8 mouse cellular contexts compared by ENCODE assay signal in the genomic region with DNA sequence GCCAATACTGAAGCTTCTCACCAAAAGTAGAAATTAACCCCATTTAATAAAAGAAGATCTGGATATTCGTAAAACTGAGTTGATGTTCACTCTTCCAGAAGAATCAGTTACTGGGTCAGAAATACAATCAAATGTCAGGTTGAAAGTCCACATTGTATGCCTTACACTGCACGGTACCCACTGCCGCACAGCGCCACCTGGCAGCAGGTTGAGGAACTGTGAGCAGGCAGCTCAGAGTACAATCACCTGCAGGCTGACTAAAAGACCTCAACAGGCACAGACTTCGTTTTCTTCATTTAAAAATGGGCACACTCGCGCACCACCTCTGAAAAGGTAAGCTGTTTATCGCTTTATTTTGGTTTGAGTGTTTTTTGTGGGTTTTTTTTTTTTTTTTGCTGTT.
DNase-seq lines count a peak whose midpoint lies in the region; ATAC-seq and TF ChIP-seq lines count a peak whose summit lies in the region.

No protein-coding gene starts in this region.

- no peak overlapping the region for H3K4me3 ChIP-seq in gastrocnemius, adult 2 months
- no peak overlapping the region for H3K4me3 ChIP-seq in forebrain, embryonic 13.5 days
- H3K4me3 ChIP-seq in intestine, embryonic 14.5 days (ENCODE audit: low read depth, low read length): no peak overlapping the region
- no peak overlapping the region for H3K4me3 ChIP-seq in left cerebral cortex, adult 2 months
- no peak overlapping the region for H3K4me3 ChIP-seq in midbrain, embryonic 14.5 days (replicated peaks; ENCODE audit: low read depth, low read length)

- no peak overlapping the region for H3K27ac ChIP-seq in gastrocnemius, adult 2 months
- no peak overlapping the region for H3K27ac ChIP-seq in forebrain, embryonic 13.5 days
- no peak overlapping the region for H3K27ac ChIP-seq in intestine, embryonic 14.5 days (ENCODE audit: low read depth)
- no peak overlapping the region for H3K27ac ChIP-seq in left cerebral cortex, adult 2 months
- H3K27ac ChIP-seq in midbrain, embryonic 14.5 days (replicated peaks; ENCODE audit: low read depth, low read length): no peak overlapping the region

- 0 out of 2 replicates have a peak, but pooled peaks cover 3% of the 10 kb centered on the region for H3K9me3 ChIP-seq in forebrain, embryonic 13.5 days (replicated peaks)
- H3K9me3 ChIP-seq in intestine, embryonic 14.5 days (ENCODE audit: control insufficient read depth, low read length): no peaks in the 10 kb centered on the region
- no peaks in the 10 kb centered on the region for H3K9me3 ChIP-seq in midbrain, embryonic 14.5 days (ENCODE audit: control insufficient read depth, low read length)

- peak; percentile 91 for ATAC-seq in forebrain, embryonic 13.5 days
- no peak for ATAC-seq in intestine, embryonic 14.5 days (replicated peaks; ENCODE audit: low FRiP score, low TSS enrichment, low read depth)
- ATAC-seq in midbrain, embryonic 14.5 days (ENCODE audit: low FRiP score, low TSS enrichment): peak; percentile 69; the same call in 1 of the 2 replicates

- 16% methylated on average over 8 of the region's 8 CpGs for WGBS in forebrain, embryonic 13.5 days
- 18% methylated on average over 8 of the region's 8 CpGs for WGBS in intestine, embryonic 14.5 days
- 20% methylated on average over 8 of the region's 8 CpGs for WGBS in midbrain, embryonic 14.5 days

- DNase-seq in gastrocnemius, adult 2 months: peak; percentile 21
- DNase-seq in gastrocnemius, adult 18-20 months (ENCODE audit: low spot score): no peak
- peak; percentile 16 for DNase-seq in brain, embryonic 18.5 days (ENCODE audit: low read depth, low spot score)
- DNase-seq in intestine, embryonic 14.5 days (ENCODE audit: low spot score): peak; percentile 69
- peak; percentile 71 to 83 for DNase-seq in left cerebral cortex, adult 2 months (ENCODE audit: extremely low spot score in 1 of 2, low spot score in 2 of 2)
- peak; percentile 82 for DNase-seq in midbrain, embryonic 14.5 days
- DNase-seq in testis, postnatal 14 days (ENCODE audit: low spot score): peak; percentile 45

- no peaks in the 10 kb centered on the region for H3K36me3 ChIP-seq in forebrain, embryonic 13.5 days (ENCODE audit: poor library complexity, severe bottlenecking)
- no peaks in the 10 kb centered on the region for H3K36me3 ChIP-seq in intestine, embryonic 14.5 days (ENCODE audit: control insufficient read depth, insufficient read depth, low read length)
- no peaks in the 10 kb centered on the region for H3K36me3 ChIP-seq in midbrain, embryonic 14.5 days (ENCODE audit: control insufficient read depth, insufficient read depth, low read length)

- H3K27me3 ChIP-seq in forebrain, embryonic 13.5 days: no peaks in the 10 kb centered on the region
- no peaks in the 10 kb centered on the region for H3K27me3 ChIP-seq in intestine, embryonic 14.5 days (replicated peaks; ENCODE audit: control insufficient read depth, insufficient read depth, low read length)
- no peaks in the 10 kb centered on the region for H3K27me3 ChIP-seq in midbrain, embryonic 14.5 days (ENCODE audit: control insufficient read depth, insufficient read depth, low read length)

- no peak overlapping the region for H3K9ac ChIP-seq in forebrain, embryonic 13.5 days
- no peak overlapping the region for H3K9ac ChIP-seq in intestine, embryonic 14.5 days (ENCODE audit: low read length)
- H3K9ac ChIP-seq in midbrain, embryonic 14.5 days (replicated peaks; ENCODE audit: low read length): no peak overlapping the region

- peaks cover 5% of the 10 kb centered on the region; the same call in 1 of the 2 replicates for H3K4me1 ChIP-seq in forebrain, embryonic 13.5 days
- no peaks in the 10 kb centered on the region for H3K4me1 ChIP-seq in intestine, embryonic 14.5 days (replicated peaks; ENCODE audit: control insufficient read depth, insufficient read depth, low read length)
- no peaks in the 10 kb centered on the region for H3K4me1 ChIP-seq in midbrain, embryonic 14.5 days (ENCODE audit: control insufficient read depth, insufficient read depth, low read length)

- intact Hi-C loops in gastrocnemius, adult 2 months (cut with DNase I): no loop called here
- intact Hi-C loops in left cerebral cortex, adult 2 months (cut with DNase I): loop anchor here (1.0 to 5.0 kb wide), 3 partner anchors 327 to 1677 kb away; no protein-coding TSS in a partner anchor

- no peak overlapping the region for H3K4me2 ChIP-seq in forebrain, embryonic 13.5 days
- no peak overlapping the region for H3K4me2 ChIP-seq in intestine, embryonic 14.5 days (ENCODE audit: low read length)
- no peak overlapping the region for H3K4me2 ChIP-seq in midbrain, embryonic 14.5 days (ENCODE audit: low read length)

- peak; percentile 71 for TF ChIP-seq CTCF in gastrocnemius, adult 2 months (IDR thresholded peaks at IDR 0.05)
- TF ChIP-seq CTCF in left cerebral cortex, adult 2 months (IDR thresholded peaks at IDR 0.05): peak; percentile 98
